Mouse (Mus musculus): ENCODE data around the gene Pla2g4f. TPM values are rescaled to one million over a fixed set of nuclear protein-coding genes. Genes with fewer than 3 reads are reported as not detected.

The Pla2g4f gene
- total RNA-seq, 2 experiments from 2014 or later, result not detected

DNA sequence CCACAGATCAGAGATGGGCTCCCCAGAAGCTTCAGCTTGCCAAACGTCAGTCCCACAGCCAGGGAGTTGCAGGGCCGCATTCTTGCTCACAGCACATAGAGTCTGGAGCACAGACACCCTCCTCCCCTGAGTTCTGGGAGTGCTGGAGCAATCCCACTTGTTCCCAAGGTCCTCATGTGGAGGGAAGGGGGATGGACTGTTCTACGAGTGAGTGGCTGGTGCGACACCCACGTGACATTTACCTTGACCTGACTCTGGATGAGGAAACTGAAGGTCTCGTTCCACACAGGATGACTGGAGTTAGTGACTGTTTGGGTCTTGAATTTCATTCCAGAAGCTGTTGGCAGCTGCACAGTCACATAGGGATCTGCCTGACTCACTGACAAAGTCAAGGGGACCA lies 30.4 kb downstream of the Pla2g4f start:
- DNase-seq, result no peak
- intact Hi-C loops (cut with DNase I), result loop anchor here (5.0 kb wide), 1 partner anchor 196 kb away; no protein-coding TSS in a partner anchor

DNA sequence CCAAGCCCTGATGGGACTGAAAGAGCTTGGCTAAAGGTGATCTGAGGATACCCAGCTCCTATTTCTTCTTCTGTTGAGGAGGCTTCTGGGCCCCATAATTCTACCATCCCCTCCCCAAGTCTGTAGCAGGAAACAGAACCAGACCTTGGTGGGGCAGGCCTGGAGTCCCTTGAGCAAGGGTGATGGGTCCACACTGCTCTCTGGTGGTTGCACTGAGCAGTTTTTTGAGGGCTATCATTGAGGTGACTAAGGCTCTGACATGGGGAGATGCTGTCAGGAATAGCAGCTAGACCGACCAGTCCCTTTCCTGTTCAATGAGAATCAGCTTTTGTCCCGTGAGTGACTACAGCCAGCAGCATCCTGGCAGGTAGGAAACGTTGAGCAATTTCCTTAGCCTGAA lies 32.7 kb downstream of the Pla2g4f start:
- intact Hi-C loops (cut with DNase I), result loop anchor here (2.0 to 5.0 kb wide), 2 partner anchors 108 to 194 kb away; no protein-coding TSS in a partner anchor
- DNase-seq, result peak in 1 of 2 experiments; percentile 16

DNA sequence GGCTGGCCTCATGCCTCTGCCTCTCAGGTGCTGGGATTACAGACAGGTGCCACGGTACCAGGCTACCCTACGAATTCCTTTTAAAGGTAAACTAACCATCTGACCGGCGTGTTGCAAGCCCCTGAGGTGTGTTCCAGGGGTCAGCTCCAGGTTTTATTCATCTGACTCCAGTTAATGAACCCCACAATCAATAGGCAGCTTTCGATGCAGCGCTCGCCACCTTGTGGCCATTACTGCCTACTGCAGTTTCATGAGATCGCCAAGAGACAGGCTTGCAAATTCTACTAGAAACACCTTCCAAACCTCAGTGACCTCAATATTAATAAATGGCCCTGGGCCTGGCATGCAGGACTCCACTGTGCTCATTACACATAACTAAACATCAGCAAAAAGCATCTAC lies 34.0 kb downstream of the Pla2g4f start:
- peak; percentile 37 to 66 for DNase-seq
- intact Hi-C loops (cut with DNase I), result loop anchor here (2.0 to 5.0 kb wide), 2 partner anchors 107 to 193 kb away; no protein-coding TSS in a partner anchor

DNA sequence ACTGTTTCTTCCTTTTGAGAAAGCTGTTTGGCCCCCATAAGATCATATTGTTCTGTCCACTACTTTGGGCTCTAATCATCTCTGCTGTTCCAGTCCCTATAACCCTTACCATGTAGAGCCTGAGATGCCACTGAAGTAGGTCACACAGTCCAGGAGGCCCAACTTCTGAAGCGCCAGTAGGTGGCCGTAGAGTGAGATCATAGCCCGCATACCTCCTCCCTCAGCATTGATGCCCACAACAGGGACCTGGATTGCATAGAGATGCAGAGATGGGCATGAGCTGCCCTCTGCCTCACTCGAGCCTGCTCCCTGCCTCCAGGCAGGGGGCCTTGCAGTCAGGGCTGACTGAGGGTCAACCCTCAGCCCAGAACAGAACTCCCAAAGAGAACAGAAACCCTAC lies 37.0 kb downstream of the Pla2g4f start:
- intact Hi-C loops (cut with DNase I), result no loop called here
- DNase-seq, result no peak

DNA sequence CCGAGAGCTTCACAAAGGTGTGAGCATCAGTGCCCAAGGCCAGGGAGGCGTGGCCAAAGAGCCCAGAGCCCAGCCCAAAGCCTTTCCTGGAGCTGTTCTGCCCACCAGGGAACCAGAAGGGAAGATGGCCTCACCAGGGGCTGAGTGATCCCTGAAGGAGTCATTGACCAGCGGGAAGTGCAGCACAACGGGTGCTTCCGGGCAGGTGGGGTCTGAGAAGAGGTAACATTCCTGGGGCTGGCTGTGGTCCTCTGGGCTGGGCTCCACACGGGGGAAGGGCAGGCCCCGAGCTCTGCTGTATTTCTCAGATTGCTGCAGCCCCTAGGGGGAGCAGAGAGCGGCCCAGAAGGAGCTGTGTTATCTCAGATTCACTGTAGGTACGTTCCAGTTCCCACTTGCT lies 45.3 kb downstream of the Pla2g4f start:
- intact Hi-C loops (cut with DNase I), result loop anchor here (5.0 kb wide), 1 partner anchor 81 kb away; no protein-coding TSS in a partner anchor

GRCm38 (mm10) chr2:120265523-120265922 lies 48.4 kb downstream of the Pla2g4f start:
- DNase-seq, result peak in 1 of 2 experiments; percentile 21
- intact Hi-C loops (cut with DNase I), result loop anchor here (5.0 kb wide), 1 partner anchor 78 kb away; no protein-coding TSS in a partner anchor

More for the DNA sequence above, 45.3 kb downstream of the Pla2g4f start:
- no peak for DNase-seq

GRCm38 (mm10) chr2:120264858-120265257 lies 49.1 kb downstream of the Pla2g4f start:
- DNase-seq, result no peak
- intact Hi-C loops (cut with DNase I), result loop anchor here (5.0 kb wide), 1 partner anchor 78 kb away; no protein-coding TSS in a partner anchor

- intact Hi-C loops (cut with DNase I), result loop anchor here (2.0 kb wide), 1 partner anchor 188 kb away; no protein-coding TSS in a partner anchor
Measured at GRCm38 (mm10) chr2:120262876-120263275, 51.1 kb downstream of the Pla2g4f start.

DNA sequence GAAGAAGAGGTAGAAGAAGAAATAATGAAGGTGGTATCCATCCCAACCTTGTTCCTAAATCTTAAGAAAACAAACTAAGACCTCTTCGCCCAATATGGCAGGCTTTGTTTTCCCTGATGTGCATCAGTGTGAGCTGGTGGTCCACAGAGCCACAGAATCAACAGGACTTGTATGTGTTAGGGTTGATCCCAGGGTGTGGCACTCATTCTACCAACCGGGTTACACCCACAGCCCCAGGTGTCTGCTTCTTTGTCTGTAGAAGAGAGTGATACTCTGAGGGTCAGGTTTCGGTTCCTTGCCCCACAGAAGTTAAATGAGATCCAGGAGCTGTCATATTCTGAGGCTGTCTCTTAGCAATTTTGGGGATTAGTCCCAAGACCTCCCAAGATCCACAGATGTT lies 52.6 kb downstream of the Pla2g4f start:
- DNase-seq, result no peak
- intact Hi-C loops (cut with DNase I), result no loop called here

More at GRCm38 (mm10) chr2:120262876-120263275, 51.1 kb downstream of the Pla2g4f start:
- DNase-seq, result no peak

- no peak for DNase-seq
Measured at GRCm38 (mm10) chr2:120256259-120256658, 57.7 kb downstream of the Pla2g4f start.

GRCm38 (mm10) chr2:120252644-120253043 lies 61.3 kb downstream of the Pla2g4f start:
- no peak for DNase-seq
- intact Hi-C loops (cut with DNase I), result no loop called here

More at GRCm38 (mm10) chr2:120256259-120256658, 57.7 kb downstream of the Pla2g4f start:
- intact Hi-C loops (cut with DNase I), result no loop called here

Other genes with a start within 250 kb of the Pla2g4f start
- gene Ehd4, start 159.6 kb downstream of the Pla2g4f start, total RNA-seq (2021), result 100 to 1,000 TPM; 514 to 538 TPM
- 1 to 10 TPM; 1.8 to 3.2 TPM for gene Pla2g4e, start 68.8 kb downstream of the Pla2g4f start, total RNA-seq (2021)
- gene Pla2g4d, start 25.0 kb downstream of the Pla2g4f start, total RNA-seq (2021), result not detected
- 10 to 100 TPM; 30.6 to 35.1 TPM for gene Vps39, start 39.0 kb upstream of the Pla2g4f start, total RNA-seq (2021)
- gene Ganc, start 89.7 kb upstream of the Pla2g4f start, total RNA-seq (2021), result 10 to 100 TPM; 20.6 to 22.0 TPM
- 10 to 100 TPM; 21.0 to 23.8 TPM for gene Tmem87a, start 89.9 kb upstream of the Pla2g4f start, total RNA-seq (2021)
- gene Capn3, start 141.9 kb upstream of the Pla2g4f start, total RNA-seq (2021), result 1 to 10 TPM in 1 of 2 experiments, under 1 TPM in 1; 0.84 to 1.1 TPM
- 100 to 1,000 TPM; 191 to 196 TPM for gene Zfp106, start 249.7 kb upstream of the Pla2g4f start, total RNA-seq (2021)

All from heart, postnatal 10 days (tissue).